Mouse (Mus musculus): ENCODE measurements at regions not wholly inside any gene's neighbourhood (a gene's known extent, or its start where the extent isn't known, plus 50 kb on each side); places are given as distances from the start of the nearest gene placed in this dataset.

DNA sequence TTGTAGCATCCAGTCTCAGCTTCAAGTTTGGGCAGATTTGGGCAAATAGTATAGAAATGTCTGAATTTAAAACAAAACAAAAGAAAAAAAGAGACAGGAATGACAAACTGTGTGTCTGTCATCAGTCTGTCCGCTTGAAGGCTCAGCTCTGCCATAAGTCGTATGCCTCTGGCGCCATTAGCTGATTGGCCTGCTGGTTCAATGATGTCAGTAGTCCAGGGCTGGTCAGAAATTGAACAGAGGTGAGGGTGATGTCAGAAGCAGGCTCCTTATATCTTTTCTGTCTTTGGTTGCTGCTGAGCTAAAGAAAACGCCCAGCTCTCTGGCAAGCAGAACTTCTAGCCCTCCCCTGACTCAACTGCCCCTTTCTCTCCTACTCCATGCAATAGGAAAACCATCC, 253.9 kb upstream of the Tgfbr2 start:
- TF ChIP-seq POLR2A (IDR thresholded peaks at IDR 0.05; ENCODE audit: borderline replicate concordance, low read depth, low read length) (no peak), CTCF (IDR thresholded peaks at IDR 0.05; ENCODE audit: low read depth, low read length) (no peak)
